Mouse (Mus musculus) common myeloid progenitor, adult 5-6 weeks (primary cell): ENCODE results near the gene Dpf2. TPM values are rescaled to one million over a fixed set of nuclear protein-coding genes. Genes with fewer than 3 reads are reported as not detected.
A peak's percentile ranks its signal among the peaks of the same experiment; 100 is the strongest.

Experiments used
- ATAC-seq: replicated peaks from 2 replicates; pipeline ENCODE4 v1.8.0; 2016; ENCODE audit warnings: low read depth, mild to moderate bottlenecking, moderate TSS enrichment, inconsistent platforms; ENCODE audit not compliant: poor library complexity, severe bottlenecking
- total RNA-seq: library from RNA; stranded (forward); fragments of 200-1000, 187-1606 nt; gene quantifications from 2 replicates; pipeline ENCODE4 v1.2.3, GENCODE M21; 2017

Dpf2 gene
- total RNA-seq, 1 experiment from 2014 or later, result 131 TPM

DNA sequence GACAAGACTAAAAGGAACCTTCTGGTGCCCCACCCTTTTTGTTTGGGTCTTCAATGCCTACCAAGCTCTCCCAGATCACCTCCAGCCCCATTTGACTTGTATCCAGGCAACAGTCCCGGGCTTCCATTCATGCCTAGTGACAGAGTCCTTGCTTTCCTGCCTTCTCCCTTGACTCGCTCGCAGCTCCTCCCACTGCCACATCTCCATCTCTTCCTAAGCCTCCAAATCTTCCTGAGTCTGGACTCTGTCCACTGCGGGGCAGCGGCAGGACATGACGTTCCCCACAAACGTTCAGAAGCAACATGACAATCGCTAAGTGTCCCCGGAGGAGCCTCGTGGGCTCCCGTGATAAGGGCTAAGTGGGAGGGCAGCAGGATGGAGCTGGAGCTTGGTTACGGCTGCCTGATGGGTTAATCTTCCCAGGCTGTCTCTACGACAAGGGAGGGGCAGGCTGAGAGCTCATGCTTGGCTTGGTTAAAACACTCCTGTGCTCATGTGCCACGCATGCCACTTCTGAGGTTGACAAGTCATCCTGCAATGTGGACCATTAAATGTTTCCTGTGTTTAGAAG lies 25.1 kb upstream of the Dpf2 start:
- ATAC-seq, result peak; percentile 82

GRCm38 (mm10) chr19:5937095-5937835 lies 24.5 kb upstream of the Dpf2 start:
- ATAC-seq, result no peak; the same call in 1 of the 2 replicates

GRCm38 (mm10) chr19:5935691-5936090 lies 22.9 kb upstream of the Dpf2 start:
- no peak for ATAC-seq

DNA sequence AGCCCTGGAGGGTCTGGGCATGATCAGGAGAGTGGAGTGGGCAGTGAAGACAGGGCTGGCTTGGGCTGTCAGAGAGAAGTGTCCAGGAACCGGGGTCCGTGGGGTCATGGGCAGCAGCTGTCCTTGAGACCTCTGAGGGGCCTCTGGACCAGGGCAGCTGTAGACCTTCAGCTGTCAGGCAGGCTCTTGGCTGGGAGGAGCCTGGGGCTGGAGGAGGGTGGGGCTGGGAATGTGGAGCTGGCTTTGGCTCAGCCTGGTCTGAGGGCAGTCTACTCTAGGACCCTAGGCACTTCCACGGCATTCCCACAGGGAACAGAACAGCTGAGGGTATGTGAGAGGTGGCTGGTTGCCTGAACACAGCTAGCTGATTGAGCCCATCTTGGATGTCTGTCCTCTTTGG lies 22.5 kb upstream of the Dpf2 start:
- no peak for ATAC-seq

DNA sequence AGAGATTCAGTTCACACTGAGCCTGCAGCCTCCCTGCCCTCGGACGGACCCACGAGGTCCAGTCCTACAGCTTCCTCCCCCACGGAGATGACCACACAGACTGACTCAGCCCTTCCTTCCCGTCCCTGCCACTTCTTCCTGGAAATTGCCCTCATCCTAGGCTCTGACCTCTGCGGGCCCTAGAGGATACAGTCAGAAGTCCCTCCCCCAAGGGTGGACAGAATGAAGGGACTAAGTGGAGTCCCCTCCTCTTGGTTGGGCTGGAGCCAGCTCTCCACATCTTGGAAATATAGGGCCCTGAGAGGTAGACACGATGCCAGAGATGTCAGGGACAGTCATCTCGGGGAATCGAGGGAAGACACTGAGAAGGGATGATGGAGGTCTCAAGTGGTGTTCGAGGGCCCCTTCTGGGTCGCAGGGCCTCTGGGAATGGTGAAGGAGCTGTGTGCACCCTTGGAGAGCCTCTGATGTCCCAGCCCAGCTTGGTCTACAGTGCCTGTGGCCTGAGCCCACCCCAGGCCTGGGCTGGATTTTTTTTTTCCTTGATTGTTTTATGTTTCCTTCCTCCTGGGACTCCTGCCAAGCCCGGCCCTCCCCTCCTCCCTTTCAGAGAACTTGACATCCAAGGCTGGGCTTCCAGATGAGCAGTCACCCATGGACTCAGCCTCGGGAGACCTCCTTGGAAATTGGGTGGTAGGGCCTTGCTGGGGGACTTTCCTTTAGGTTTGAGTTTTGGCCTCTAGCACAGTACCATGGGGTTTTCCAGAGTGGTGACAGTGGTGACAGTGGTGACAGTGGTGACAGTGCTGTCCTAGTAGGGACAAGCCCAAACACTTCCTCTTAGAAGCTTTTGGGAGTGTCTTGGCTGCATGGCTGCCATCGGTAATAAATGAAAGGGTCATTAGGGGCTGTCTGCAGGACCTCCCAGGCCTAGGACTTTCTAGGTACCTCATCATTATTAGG lies 17.1 kb upstream of the Dpf2 start:
- peak; percentile 37; the same call in 1 of the 2 replicates for ATAC-seq

- no peak for ATAC-seq
These were observed 15.7 kb upstream of the Dpf2 start for GRCm38 (mm10) chr19:5928546-5928945.

GRCm38 (mm10) chr19:5928104-5928503 lies 15.3 kb upstream of the Dpf2 start:
- ATAC-seq, result no peak

DNA sequence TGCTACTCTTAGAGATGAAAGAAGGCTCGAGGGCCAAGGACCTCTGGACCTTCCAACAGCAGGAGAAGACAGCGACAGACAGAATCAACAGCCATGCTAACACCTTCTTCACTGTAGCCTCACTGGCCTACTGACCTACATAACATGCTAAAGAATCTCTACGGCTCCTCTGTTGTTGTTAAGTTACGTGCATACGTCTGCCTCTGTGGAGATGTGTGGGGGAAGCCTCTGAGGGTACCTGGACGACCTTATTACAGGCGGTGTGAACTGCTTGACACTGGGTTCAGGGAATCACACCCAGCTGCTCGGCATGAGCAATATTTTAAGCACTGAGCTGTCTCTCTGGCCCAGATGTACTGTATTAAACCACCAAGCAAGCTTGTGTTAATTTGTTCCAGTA lies 14.7 kb upstream of the Dpf2 start:
- ATAC-seq, result no peak

- ATAC-seq, result no peak
These were observed 14.2 kb upstream of the Dpf2 start for GRCm38 (mm10) chr19:5927026-5927425.

- no peak for ATAC-seq
These were observed 12.6 kb upstream of the Dpf2 start for GRCm38 (mm10) chr19:5925311-5925855.

DNA sequence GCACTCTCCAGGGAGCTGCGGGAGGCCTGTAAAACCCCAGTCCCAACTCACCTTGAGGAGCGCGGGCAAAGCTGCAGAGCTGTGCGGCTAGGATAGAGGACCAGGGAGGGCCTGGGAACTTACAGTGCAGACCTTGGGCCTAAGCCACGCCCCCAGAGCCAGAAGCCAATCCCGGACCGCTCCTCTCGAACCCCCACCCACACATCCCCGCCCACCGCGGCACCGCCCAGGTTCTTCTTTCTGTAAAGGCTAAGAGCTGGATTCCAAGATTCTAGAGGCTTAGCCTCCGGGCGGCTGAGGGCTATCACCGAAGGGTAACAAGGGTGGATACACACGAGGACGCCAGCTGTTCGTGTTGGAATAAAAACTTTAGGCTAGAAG lies 11.9 kb upstream of the Dpf2 start, which contains the start of gene Cdc42ep2:
TSS of gene Cdc42ep2 (minus strand) at position 104 of the 381 bp plus-strand sequence.
- ATAC-seq, result peak; percentile 82

- ATAC-seq, result peak; percentile 64
These were observed 11.3 kb upstream of the Dpf2 start for GRCm38 (mm10) chr19:5923990-5924712.

- no peak for ATAC-seq
These were observed 10.2 kb upstream of the Dpf2 start for GRCm38 (mm10) chr19:5922963-5923362.

- peak; percentile 45 for ATAC-seq
These were observed 9.5 kb upstream of the Dpf2 start for GRCm38 (mm10) chr19:5922119-5922942.

- 0 out of 2 replicates have a peak, but pooled peaks have one; percentile 0 for ATAC-seq
These were observed 8.9 kb upstream of the Dpf2 start for GRCm38 (mm10) chr19:5921715-5922114.

- peak; percentile 96 for ATAC-seq
These were observed 455 bp downstream of the Dpf2 start for GRCm38 (mm10) chr19:5912103-5913006.

DNA sequence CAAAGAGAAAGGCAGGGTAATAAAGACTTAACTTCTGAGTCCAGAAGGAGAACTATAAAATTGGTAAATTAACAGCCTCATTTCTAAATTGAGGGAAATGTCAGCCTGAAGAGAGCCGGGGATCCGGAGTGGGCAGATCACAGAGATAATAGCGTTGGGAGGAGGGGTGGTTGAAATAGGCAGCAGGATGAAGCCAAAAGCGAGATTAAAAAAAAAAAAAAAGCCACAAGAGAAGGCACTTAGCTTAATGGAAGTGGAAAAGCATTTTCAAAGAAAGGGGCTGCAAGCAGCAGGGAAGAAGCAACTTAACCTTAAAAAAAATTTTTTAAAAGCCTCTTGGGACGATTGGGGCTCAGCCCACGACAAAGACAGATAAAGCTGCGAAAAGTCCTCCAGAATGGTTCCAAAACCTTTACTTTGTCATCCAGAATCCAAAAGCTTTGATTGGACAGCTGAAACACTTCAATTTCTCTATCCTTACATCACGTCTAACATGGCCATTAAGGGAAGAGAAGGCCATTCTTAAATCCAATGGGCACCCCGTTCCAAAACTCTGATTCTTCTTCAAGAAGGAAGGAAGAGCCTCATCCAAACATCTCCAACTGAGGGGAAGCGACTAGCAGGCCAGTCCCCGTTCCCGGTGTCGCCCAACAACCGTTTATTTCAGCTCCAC lies 1.2 kb downstream of the Dpf2 start:
- ATAC-seq, result 0 out of 2 replicates have a peak, but pooled peaks have one; percentile 15
